Mouse (Mus musculus) stomach, embryonic 14.5 days (tissue): ENCODE measurements around the gene Plk5. TPM values are rescaled to one million over a fixed set of nuclear protein-coding genes. Genes with fewer than 3 reads are reported as not detected.
"Not testable (repeated sequence)": the region's sequence is repeated elsewhere in the genome, so short reads cannot be mapped to it uniquely, and the experiment has no call there.

Experiments
- ATAC-seq: fragments of 200-750 bp; cut with Nextera tagmentation; 2 replicates; pipeline ENCODE4 v1.8.0; 2017; ENCODE audit warnings: low read depth, moderate TSS enrichment; ENCODE audit not compliant: insufficient number of reproducible peaks, insufficient read depth, low FRiP score
- H3K27ac ChIP-seq: fragments of 300-500 bp; sonication (generic); 2 replicates; pipeline ENCODE4 v1.5.1; 2014; ENCODE audit warnings: mild to moderate bottlenecking, low read length, moderate library complexity, mixed read lengths
- H3K27me3 ChIP-seq: fragments of 300-500 bp; sonication (generic); 2 replicates; pipeline ENCODE4 v1.6.1; 2014; ENCODE audit warnings: low read length, control low read depth, mixed read lengths; ENCODE audit not compliant: control insufficient read depth, insufficient read depth
- H3K36me3 ChIP-seq: fragments of 300-500 bp; sonication (generic); 2 replicates; pipeline ENCODE4 v1.6.1; 2014; ENCODE audit warnings: mild to moderate bottlenecking, control low read depth, low read length, moderate library complexity, mixed read lengths; ENCODE audit not compliant: control insufficient read depth, insufficient read depth
- H3K4me1 ChIP-seq: fragments of 300-500 bp; sonication (generic); 2 replicates; pipeline ENCODE4 v1.6.1; 2014; ENCODE audit warnings: low read length, control low read depth, mixed read lengths; ENCODE audit not compliant: control insufficient read depth, insufficient read depth
- H3K4me2 ChIP-seq: fragments of 300-500 bp; sonication (generic); replicated peaks from 2 replicates; pipeline ENCODE4 v1.6.1; 2014; ENCODE audit warnings: low read depth, low read length, control low read depth
- H3K4me3 ChIP-seq: fragments of 300-500 bp; sonication (generic); 2 replicates; pipeline ENCODE4 v1.5.1; 2014; ENCODE audit warnings: low read depth, low read length, control low read depth
- H3K9ac ChIP-seq: fragments of 300-500 bp; sonication (generic); replicated peaks from 2 replicates; pipeline ENCODE4 v1.6.1; 2014; ENCODE audit warnings: low read depth, mild to moderate bottlenecking, control low read depth, low read length, moderate library complexity, mixed read lengths
- H3K9me3 ChIP-seq: fragments of 300-500 bp; sonication (generic); 2 replicates; pipeline ENCODE4 v1.6.1; 2016; ENCODE audit warnings: low read depth, low read length, control low read depth; ENCODE audit not compliant: control insufficient read depth
- WGBS: fragments of 180-500 bp; shearing (Covaris S2); extraction: QIAGEN DNeasy Blood & Tissue Kit; methylation state at CpG from one replicate; pipeline ENCODE4 v1.1.7; 2014; 5-methylcytosine and 5-hydroxymethylcytosine counted together
- polyA plus RNA-seq: library from polyadenylated mRNA; unstranded; fragments of >200 nt; fragmentation: Nextera tagmentation; extraction: Ambion mirVana; gene quantifications from 2 replicates; pipeline ENCODE4 v1.2.1, GENCODE M21; 2014

Gene Plk5
- polyA plus RNA-seq, 1 experiment from 2014 or later: 0.30 TPM

DNA sequence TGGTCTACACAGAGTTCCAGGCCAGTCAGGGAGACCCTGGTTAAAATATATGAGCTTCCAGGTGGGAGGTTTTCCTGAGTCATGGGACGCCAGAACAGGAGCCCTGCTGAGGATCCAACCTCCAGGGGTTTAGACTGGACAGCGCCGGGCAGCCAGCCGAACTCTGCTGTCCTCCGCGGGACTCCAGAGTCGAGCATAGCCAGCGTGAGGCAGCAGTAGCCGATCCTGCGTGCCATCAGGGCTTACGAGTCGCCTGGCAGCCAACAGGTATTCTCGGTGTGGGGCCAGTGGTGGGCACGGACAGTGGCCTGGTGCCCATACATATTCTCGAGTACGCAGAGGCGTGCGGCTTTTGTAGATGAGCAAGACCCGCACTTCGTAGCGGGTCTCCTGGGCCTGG, 15.2 kb upstream of the Plk5 start:
- H3K4me3 ChIP-seq: no peak overlapping the region
- H3K27ac ChIP-seq: no peak overlapping the region
- no peak for ATAC-seq
- 19% methylated on average over 21 of the region's 21 CpGs for WGBS
- no peaks in the 10 kb centered on the region for H3K9me3 ChIP-seq
- peaks cover 44% of the 10 kb centered on the region for H3K27me3 ChIP-seq
- no peak overlapping the region for H3K9ac ChIP-seq
- H3K4me2 ChIP-seq: no peak overlapping the region
- H3K4me1 ChIP-seq: peaks cover 17% of the 10 kb centered on the region
- H3K36me3 ChIP-seq: no peaks in the 10 kb centered on the region

DNA sequence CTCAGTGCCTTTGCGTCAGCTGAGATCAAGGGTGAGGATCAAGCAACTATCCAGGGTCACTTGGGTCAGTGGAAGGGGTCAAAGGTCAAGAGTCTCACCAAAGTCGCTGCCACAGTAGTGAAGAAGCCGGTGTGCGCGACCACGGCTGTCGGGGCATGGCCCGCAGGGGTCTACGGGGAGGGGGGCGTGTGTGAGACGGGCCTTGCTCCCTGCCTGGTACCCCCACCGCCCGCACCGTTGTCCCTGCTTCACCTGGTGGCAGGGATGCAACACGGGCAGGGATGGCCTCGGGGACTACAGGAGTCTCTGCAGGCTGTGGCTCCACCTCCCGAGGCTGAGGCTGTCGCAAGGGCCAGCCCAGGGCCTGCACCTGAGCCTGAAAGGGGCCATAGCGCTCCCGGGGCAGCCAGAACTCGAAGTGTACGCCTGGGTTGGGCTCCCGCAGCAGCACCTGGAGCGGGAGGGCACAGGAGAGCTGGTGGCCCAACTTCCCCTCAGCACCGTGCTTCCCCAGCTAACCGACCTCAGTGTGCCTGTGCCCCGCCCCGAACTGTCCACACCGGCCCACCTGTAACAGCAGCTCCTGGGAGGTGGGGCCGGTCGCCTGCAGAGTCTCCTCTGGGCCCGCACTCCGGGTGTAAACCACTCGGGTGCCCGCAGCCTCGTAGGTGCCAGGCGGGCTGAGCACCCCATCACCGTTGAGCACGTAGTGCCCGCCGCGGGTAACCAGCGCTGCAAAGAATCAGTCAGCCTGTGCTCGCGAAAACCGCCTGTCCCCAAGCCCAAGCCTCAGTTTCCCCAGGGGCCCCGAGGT, 14.6 kb upstream of the Plk5 start:
- peaks cover 17% of the 10 kb centered on the region for H3K4me1 ChIP-seq

DNA sequence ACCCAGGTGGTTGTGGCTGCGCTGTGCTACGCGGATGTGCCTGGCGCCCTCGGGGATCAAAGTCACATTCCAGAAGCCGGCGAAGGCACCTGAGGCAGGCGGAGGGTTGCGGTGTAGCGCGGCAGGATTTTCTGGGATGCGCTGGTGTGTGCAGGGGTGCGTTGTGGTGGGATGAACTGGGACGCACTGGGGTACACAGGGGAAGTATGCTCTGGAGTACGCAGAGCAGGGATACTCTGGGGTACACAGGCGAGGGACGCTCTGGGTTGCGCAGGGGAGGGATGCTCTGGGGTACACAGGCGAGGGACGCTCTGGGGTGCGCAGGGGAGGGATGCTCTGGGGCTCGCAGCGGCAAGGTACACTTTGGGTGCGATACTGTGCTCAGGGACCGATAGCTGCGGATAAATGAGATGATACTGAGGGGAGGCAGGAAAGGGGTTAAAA, 13.9 kb upstream of the Plk5 start:
- Histone ChIP-seq H3K4me2 (peak overlapping the region; percentile 51), H3K27ac (no peak overlapping the region), H3K4me1 (peaks cover 17% of the 10 kb centered on the region), H3K9ac (no peak overlapping the region), H3K36me3 (no peaks in the 10 kb centered on the region), H3K27me3 (peaks cover 50% of the 10 kb centered on the region), H3K4me3 (peak overlapping the region; percentile 28; the same call in 1 of the 2 replicates), H3K9me3 (no peaks in the 10 kb centered on the region)
- 0 out of 2 replicates have a peak, but pooled peaks have one; percentile 1 for ATAC-seq
- 3% methylated on average over 26 of the region's 26 CpGs for WGBS

More for the DNA sequence above, 14.6 kb upstream of the Plk5 start:
- H3K27me3 ChIP-seq: peaks cover 46% of the 10 kb centered on the region
- 5% methylated on average over 46 of the region's 47 CpGs for WGBS
- H3K36me3 ChIP-seq: no peaks in the 10 kb centered on the region
- H3K9me3 ChIP-seq: no peaks in the 10 kb centered on the region
- ATAC-seq: no peak
- H3K4me3 ChIP-seq: peak overlapping the region; percentile 28; the same call in 1 of the 2 replicates
- no peak overlapping the region for H3K27ac ChIP-seq
- peak overlapping the region; percentile 51 for H3K4me2 ChIP-seq
- no peak overlapping the region for H3K9ac ChIP-seq

DNA sequence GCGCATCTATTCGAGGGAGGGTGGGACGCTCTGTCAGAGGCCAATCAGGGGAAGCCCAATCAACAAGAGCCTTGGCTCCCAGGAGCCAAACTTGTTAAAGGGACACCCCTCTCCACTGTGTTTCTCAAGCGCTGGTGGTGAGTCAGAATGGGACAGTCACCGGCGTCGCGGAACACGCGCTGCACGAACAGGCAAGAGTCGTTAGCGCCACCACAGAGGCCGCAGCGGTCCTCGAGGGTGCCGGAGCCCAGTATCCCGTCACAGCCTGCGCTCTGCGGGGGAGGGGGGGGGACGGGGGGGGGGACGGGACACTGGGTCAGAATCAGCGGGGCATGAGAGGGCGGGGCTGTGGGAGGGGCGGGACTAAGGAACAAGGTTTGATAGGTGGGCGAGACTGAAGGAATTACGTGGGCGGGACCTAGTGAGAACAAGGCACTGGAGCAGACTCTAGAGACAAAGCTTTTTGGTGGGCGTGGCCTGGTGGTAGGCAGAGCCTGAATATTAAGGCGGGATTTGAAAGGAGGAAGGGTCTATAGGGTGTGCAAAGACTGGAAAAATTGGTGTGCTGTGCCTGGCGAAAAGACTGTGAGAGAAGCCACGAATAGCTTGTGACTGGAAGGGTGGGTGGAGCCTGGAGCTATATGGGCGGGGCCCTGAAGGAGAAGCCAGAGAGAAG, 13.4 kb upstream of the Plk5 start:
- Histone ChIP-seq H3K27ac (no peak overlapping the region; the same call in 1 of the 2 replicates), H3K4me1 (peaks cover 23% of the 10 kb centered on the region), H3K4me3 (peak overlapping the region; percentile 28), H3K36me3 (no peaks in the 10 kb centered on the region), H3K27me3 (peaks cover 54% of the 10 kb centered on the region), H3K9ac (no peak overlapping the region), H3K9me3 (no peaks in the 10 kb centered on the region), H3K4me2 (peak overlapping the region; percentile 51)
- peak; percentile 68 for ATAC-seq
- under 1% methylated on average over 33 of the region's 33 CpGs for WGBS

DNA sequence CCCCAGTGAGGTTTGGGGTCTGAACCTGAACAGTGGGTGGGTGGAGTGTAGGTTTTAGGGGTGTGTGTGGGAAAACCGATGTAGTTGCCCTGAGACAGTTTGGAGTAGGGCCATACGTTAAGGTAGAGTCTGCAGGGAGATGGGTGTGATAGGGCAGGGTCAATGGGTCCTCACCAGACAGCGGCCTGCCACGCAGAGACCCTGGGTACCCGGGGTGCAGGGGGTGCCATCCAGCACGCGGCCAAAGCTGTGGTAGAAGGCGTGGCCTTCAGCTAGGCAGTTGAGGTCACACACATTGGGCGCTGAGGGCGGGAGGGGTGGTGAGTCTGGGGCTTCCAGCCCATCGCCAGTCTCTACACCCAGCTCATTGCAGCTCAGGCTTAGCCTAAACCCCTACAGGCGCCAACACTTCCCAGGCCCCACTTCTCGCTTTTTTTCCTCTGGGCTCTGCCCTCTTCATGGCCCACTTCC, 12.8 kb upstream of the Plk5 start:
- Histone ChIP-seq H3K27me3 (peaks cover 58% of the 10 kb centered on the region), H3K4me2 (peak overlapping the region; percentile 51), H3K9me3 (no peaks in the 10 kb centered on the region), H3K27ac (peak overlapping the region; percentile 15; the same call in 1 of the 2 replicates), H3K4me3 (peak overlapping the region; percentile 28), H3K36me3 (no peaks in the 10 kb centered on the region), H3K4me1 (peaks cover 29% of the 10 kb centered on the region), H3K9ac (no peak overlapping the region; the same call in 1 of the 2 replicates)
- 27% methylated on average over 13 of the region's 13 CpGs for WGBS
- peak; percentile 5 for ATAC-seq

DNA sequence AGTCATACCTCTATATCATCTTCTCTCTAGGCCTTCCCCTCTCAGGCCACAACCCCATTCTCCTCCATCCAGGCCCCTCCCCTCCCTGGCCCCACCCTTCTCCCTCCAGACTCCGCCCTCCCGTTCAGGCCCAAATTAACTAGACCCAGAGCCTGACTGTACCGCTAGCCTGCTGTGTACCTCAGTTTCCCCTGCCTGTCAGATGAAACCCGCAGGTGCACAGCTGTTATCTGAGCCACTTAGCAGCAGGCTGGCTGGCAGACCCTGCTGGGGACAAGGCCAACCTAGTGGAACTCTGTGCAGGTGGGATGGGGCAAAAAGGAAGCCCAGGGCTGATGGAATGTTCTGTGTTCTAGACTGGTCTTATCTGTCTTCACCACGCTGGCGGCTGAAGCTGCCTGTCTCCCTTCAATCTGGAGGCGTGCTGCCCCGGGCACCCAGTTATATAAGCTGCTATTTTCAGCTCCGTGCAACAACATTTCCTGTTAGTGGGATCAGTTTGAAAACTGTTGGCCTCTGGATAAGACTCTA, 12.1 kb upstream of the Plk5 start:
- Histone ChIP-seq H3K9me3 (no peaks in the 10 kb centered on the region), H3K27me3 (peaks cover 64% of the 10 kb centered on the region), H3K4me2 (no peak overlapping the region; the same call in 1 of the 2 replicates), H3K27ac (no peak overlapping the region), H3K36me3 (no peaks in the 10 kb centered on the region), H3K4me3 (no peak overlapping the region; the same call in 1 of the 2 replicates), H3K4me1 (peaks cover 36% of the 10 kb centered on the region), H3K9ac (no peak overlapping the region)
- ATAC-seq: no peak
- WGBS: 43% methylated on average over 9 of the region's 9 CpGs

DNA sequence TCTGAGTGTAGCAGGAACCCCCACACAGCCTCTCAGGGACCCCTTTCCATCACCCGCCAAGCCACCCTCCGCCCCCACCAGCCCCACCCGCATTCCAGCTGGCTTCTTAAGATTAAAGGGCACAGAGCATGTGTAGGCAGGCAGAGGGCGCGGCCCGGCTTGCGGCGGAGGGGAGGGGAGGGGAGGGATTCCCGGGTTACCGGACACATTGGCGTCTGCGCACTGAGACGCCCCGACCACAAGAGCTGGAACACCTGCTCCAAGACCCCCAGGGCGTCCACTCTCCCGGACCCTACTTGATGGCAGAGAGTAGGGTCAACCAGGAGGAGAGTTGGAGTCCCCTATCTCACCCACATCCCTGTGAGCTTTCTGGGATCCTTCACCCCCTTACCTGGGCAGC, 11.1 kb upstream of the Plk5 start:
- Histone ChIP-seq H3K4me2 (peak overlapping the region; percentile 17; the same call in 1 of the 2 replicates), H3K27ac (no peak overlapping the region), H3K27me3 (peaks cover 67% of the 10 kb centered on the region), H3K4me1 (peaks cover 40% of the 10 kb centered on the region), H3K9ac (no peak overlapping the region), H3K4me3 (0 out of 2 replicates have a peak overlapping the region, but pooled peaks have one; percentile 5), H3K36me3 (no peaks in the 10 kb centered on the region), H3K9me3 (no peaks in the 10 kb centered on the region)
- 4% methylated on average over 16 of the region's 16 CpGs for WGBS
- ATAC-seq: no peak

DNA sequence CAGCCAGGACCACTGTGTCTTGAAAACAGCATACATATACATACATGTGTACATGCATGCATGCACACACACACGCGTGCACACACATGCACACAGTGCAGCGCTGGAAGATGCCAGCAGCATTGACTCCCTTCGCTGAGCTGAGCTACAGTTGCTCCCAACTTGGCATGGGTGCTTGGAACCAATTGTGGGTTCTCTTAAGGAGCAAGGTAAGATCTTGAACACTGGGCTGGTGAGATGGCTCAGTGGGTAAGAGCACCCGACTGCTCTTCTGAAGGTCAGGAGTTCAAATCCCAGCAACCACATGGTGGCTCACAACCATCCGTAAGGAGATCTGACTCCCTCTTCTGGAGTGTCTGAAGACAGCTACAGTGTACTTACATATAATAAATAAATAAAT, 10.3 kb upstream of the Plk5 start:
- not testable (repeated sequence) for H3K27ac ChIP-seq, H3K4me2 ChIP-seq, H3K9me3 ChIP-seq, H3K36me3 ChIP-seq, H3K9ac ChIP-seq, ATAC-seq, H3K4me3 ChIP-seq
- WGBS: 76% methylated on average over 5 of the region's 6 CpGs
- peaks cover 40% of the 10 kb centered on the region for H3K4me1 ChIP-seq
- peaks cover 64% of the 10 kb centered on the region for H3K27me3 ChIP-seq
